Mouse (Mus musculus): ENCODE measurements at regions not wholly inside any gene's neighbourhood (a gene's known extent, or its start where the extent isn't known, plus 50 kb on each side); places are given as distances from the start of the nearest gene placed in this dataset.
"Not testable (repeated sequence)": the region's sequence is repeated elsewhere in the genome, so short reads cannot be mapped to it uniquely, and the experiment has no call there.

DNA sequence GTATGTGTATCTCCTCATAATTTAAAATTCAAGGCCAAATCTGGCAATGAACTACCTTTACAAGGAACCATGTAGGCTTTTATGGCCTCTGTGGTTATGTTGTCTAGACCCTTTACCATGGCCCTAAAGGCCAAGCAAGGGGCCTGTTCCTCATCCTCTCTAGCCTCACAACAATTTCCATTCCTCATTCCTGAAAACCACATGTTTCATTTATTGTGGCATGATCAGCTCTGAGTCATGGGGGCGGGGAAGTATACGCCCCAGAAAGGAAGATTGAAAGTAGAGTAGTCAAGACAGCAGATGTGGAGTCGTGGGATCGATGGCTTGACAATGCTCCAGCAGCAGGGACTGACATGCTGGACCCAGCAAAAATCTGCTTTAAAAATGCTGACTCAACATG, 326.8 kb upstream of the Rnf219 start:
- no peak for DNase-seq (ENCODE audit: low read depth, low spot score)

DNA sequence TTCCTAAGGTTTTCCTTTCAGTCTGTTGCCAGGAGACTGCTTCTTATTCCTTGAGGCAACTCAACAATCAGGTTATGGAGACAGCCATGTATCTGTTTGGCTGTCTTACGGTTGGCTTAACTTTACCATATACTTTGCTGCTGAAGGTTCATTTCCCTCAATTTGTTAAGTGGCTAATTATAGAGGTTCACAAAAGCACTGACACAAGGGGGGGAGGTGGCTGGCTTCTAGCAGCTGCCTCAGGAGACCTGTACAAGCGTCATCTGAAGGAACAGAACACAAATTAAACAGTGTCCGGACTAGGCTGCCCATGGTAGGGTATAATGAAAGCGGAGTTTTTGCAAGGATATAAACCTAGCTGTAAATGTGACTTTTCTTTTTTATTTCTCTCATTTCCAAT, 305.0 kb upstream of the Rnf219 start:
- no peak for DNase-seq (ENCODE audit: low read depth, low spot score)

DNA sequence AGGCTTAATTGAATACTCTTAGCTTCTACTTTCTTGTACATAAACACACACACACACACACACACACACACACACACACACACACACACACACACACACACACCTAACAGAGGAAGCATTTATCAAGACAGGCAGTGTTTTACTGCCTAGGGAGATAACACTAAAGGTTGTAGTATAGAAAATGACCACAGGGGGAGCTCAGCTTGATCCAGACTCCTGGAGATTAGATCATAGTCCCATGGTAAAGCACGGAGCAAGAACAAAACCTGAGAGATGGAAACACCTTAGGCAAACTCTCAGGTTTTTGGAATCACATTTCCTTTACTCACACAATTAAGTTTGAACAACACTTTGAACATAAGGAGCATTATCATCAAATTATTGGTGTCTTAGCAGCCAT, 302.5 kb upstream of the Rnf219 start:
- no peak for DNase-seq (ENCODE audit: low read depth, low spot score)

- no peak for DNase-seq (ENCODE audit: low read depth, low spot score)
Observed at GRCm38 (mm10) chr14:104824224-104824623, 301.8 kb upstream of the Rnf219 start.

DNA sequence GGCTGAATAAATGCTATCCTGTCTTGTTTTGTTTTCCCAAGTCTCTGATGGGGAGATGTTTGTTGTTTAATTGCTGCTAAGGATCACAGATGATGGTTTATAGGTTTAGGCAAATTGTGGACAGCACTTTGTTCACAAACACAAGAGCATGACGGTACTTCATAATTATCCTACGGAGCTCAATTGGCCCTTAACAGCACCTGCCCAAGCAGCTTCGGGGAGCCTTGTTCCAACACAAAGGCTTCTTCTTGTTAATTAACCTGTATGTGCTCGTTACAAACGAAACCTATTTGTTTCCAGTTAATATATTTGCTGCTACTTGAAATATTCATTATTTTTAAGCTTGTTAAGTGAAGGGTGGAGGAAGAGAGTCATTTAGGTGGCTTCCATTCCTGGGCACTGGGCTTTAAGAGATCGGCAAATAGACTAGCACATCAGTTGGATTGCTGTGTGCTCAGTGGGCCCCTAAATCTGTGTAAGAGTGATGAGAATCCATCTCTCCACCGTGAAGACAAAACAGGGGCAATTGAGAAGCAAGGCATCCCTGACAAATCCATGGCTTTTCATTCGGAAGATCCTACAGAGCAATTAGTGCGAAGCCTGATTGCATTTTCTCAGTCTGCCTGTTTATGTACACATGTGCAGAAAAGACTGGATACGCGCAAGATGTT, 299.6 kb upstream of the Rnf219 start:
- DNase-seq (ENCODE audit: low read depth, low spot score) = no peak

DNA sequence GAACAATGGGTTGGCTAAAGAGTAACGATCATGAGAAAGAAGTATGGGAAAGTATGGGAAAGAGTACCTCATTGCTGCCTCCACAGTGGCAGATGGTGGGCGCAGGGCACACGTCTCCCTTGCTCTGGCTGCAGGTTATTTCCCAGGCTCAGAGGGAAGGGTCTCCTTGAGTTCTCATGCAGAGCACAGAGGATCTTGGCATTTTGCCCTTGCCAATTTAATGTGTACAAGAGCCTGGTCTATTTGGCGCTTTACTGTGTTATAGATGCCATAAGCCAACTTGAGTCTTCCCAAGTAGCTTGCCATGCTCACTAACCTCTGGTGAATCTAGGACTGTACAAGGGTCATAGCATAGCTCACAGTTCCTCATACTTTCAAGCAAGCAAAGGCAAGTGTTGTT, 296.7 kb upstream of the Rnf219 start:
- DNase-seq (ENCODE audit: low read depth, low spot score) = no peak

DNA sequence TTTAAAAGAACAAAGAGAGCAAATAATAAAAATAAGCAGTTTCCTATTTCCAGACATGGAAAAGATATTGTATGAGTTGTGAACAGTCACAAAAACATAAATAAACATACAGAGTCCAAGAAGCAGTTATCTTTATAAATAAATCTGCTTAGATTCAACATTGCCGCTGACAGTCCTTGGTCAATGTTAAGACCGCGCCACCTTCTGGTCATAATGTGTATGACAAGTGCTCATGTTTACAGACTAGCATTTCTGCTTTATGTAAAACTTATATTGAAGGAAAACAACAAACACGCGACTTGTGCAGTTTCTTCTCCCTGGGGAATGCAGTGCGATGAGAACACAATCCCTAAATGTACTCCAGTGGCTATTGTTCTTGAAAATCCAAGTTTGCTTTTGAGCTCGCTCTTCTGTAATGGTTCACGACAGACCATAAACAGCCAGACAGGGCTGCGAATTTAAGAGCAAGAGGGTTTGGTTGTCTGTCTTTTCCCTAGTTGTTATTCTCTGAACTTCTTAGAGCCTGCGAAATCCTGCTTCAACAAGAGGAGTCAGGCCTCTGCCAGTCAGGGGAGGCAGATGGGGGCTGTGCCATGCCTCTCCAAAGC, 291.6 kb upstream of the Rnf219 start:
- DNase-seq (ENCODE audit: low read depth, low spot score) = peak; percentile 25

DNA sequence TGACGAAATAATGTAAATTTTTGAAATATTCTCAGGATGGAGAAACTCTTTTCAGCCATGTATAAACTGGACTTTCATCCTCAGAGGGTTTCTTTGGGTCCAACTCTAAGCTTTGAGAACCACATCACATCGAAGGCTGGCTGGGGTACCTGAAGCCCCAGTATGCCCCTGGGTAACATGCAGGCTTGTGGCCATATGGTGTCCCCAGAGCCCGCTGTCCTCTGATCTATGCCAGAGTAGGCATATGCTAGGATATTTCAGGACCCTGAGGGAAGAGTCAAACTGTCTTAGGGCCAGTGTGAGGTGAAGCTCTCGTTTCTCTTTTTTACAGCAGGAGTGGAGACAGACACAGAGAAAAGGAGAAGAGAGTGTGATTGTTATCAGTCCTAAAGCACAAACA, 289.6 kb upstream of the Rnf219 start:
- DNase-seq (ENCODE audit: low read depth, low spot score) = no peak

- DNase-seq (ENCODE audit: low read depth, low spot score) = no peak
Observed at GRCm38 (mm10) chr14:104805332-104805731, 282.9 kb upstream of the Rnf219 start.

- no peak for DNase-seq (ENCODE audit: low read depth, low spot score)
Observed at GRCm38 (mm10) chr14:104796348-104796965, 274.0 kb upstream of the Rnf219 start.

- DNase-seq (ENCODE audit: low read depth, low spot score) = no peak
Observed at GRCm38 (mm10) chr14:104789346-104789745, 266.9 kb upstream of the Rnf219 start.

DNA sequence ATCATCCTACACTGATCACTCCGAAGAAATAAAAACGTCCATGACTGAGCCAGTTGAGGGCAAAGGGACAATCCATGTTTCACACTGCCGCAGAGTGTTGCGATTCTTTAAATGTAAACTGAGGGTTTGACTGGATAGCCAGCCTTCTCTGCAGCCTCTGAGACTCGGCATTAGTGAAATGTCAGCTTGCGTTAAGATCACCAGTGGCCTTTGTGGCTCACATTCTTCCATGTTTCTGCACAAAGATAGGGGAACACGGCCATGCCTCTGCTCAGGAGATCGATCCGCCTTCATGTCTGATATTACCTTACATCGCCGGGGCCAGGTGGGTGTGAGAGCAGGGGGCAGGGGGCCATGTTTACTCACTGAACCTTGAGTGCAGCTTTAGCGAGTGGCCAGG, 262.6 kb upstream of the Rnf219 start:
- DNase-seq (ENCODE audit: low read depth, low spot score) = no peak

- DNase-seq (ENCODE audit: low read depth, low spot score) = no peak
Observed at GRCm38 (mm10) chr14:104769938-104770337, 247.5 kb upstream of the Rnf219 start.

GRCm38 (mm10) chr14:104734213-104734612, 211.8 kb upstream of the Rnf219 start:
- no peak for DNase-seq (ENCODE audit: low read depth, low spot score)

DNA sequence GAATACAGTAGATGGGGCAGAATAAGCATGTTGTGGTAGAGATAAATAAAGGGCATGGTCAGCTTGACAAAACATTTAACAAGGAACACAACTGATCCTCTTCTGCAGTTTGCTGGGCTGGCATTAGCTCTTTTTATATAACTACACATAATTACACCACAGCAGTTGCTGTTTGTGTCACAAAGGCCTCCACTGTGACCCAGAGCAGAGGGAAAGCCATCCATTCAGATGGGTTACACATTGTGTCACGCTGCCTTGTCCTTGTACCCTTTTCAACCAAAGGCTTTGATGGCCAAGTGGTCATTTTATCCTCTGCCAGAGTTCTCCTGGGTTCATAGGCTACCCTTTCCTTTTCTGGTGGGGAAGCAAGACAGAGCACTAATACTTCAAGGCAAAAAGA, 209.6 kb upstream of the Rnf219 start:
- DNase-seq (ENCODE audit: low read depth, low spot score) = no peak

- no peak for DNase-seq (ENCODE audit: low read depth, low spot score)
Observed at GRCm38 (mm10) chr14:104731319-104731995, 209.0 kb upstream of the Rnf219 start.

DNA sequence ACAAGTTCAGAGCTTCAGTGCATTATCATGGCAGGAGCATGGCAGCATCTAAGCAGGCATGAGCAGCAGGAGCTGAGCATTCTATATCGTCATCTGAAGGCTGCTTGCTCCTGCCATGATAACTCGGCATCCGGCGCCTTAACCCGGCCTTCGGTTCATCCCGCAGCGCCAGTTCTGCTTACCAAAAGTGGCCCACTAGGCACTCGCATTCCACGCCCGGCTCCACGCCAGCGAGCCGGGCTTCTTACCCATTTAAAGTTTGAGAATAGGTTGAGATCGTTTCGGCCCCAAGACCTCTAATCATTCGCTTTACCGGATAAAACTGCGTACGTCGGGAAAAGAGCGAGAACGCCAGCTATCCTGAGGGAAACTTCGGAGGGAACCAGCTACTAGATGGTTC, 193.2 kb upstream of the Rnf219 start:
- not testable (repeated sequence) for DNase-seq (ENCODE audit: low read depth, low spot score)

GRCm38 (mm10) chr14:104702283-104702893, 179.9 kb upstream of the Rnf219 start:
- DNase-seq (ENCODE audit: low read depth, low spot score) = no peak

DNA sequence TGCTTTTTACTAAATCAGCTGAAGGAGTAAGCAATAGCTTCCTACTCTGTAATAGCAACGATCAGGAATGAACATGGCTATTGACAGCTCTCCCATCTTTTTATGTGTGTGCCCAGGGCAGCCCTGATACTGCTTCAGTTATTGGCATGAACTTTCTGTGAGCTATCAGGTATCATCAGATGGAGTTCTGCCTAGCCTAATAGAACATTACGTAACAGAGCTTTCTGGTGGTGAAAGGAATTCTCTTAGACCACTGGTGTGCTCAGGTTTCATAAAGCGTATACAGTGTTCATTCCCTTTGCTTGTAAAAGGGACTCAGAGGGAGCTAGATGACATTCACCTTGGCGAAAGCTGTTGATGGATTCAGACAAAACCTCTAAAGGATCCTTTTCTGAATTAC, 176.5 kb upstream of the Rnf219 start:
- no peak for DNase-seq (ENCODE audit: low read depth, low spot score)

DNA sequence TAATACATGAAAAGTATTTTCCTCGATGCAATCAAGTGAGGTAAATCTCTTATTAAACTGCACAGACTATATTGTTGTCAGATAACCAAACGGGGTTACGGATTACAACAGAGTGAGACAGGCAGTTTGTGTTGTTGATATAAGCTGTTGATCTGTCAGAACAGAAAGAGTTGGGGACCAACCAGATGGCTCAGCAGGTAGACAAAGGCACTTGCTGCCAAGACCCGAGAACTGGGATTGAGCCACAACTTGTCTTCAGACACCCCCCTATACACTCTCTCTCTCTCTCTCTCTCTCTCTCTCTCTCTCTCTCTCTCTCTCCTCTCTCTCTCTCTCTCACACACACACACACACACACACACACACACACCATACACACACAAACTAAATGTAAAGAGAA, 172.7 kb upstream of the Rnf219 start:
- no peak for DNase-seq (ENCODE audit: low read depth, low spot score)

GRCm38 (mm10) chr14:104694174-104694803, 171.8 kb upstream of the Rnf219 start:
- no peak for DNase-seq (ENCODE audit: low read depth, low spot score)

- DNase-seq (ENCODE audit: low read depth, low spot score) = no peak
Observed at GRCm38 (mm10) chr14:104692616-104693015, 170.2 kb upstream of the Rnf219 start.
